Mouse (Mus musculus) testis, adult 2 months (tissue): ENCODE data around the gene Pm20d1. TPM values are rescaled to one million over a fixed set of nuclear protein-coding genes. Genes with fewer than 3 reads are reported as not detected.

Source experiments
- H3K27ac ChIP-seq: fragments of 200-500 bp; 2 replicates; pipeline ENCODE4 v1.5.1; 2012; ENCODE audit warnings: low read depth, low read length; ENCODE audit not compliant: control insufficient read depth, insufficient read depth
- H3K27me3 ChIP-seq: fragments of 200-500 bp; 2 replicates; pipeline ENCODE4 v1.6.1; 2012; ENCODE audit warnings: mild to moderate bottlenecking, low read length, moderate library complexity; ENCODE audit not compliant: control insufficient read depth, insufficient read depth
- H3K36me3 ChIP-seq: fragments of 200-500 bp; 2 replicates; pipeline ENCODE4 v1.6.1; 2012; ENCODE audit warnings: mild to moderate bottlenecking, low read length; ENCODE audit not compliant: control insufficient read depth, insufficient read depth
- H3K4me1 ChIP-seq: fragments of 200-500 bp; 2 replicates; pipeline ENCODE4 v1.6.1; 2012; ENCODE audit warnings: low read length; ENCODE audit not compliant: control insufficient read depth, insufficient read depth
- H3K4me3 ChIP-seq: fragments of 200-500 bp; 2 replicates; pipeline ENCODE4 v1.5.1; 2012; ENCODE audit warnings: low read depth, mild to moderate bottlenecking, low read length, moderate library complexity, mixed read lengths; ENCODE audit not compliant: control insufficient read depth
- CTCF ChIP-seq: fragments of 200-500 bp; IDR thresholded peaks from 2 replicates; pipeline ENCODE4 v1.5.1; 2012; ENCODE audit warnings: low read depth, mild to moderate bottlenecking, inconsistent platforms, low read length, moderate library complexity; ENCODE audit not compliant: control insufficient read depth, insufficient read depth, insufficient replicate concordance
- POLR2A ChIP-seq: fragments of 200-500 bp; IDR thresholded peaks from 2 replicates; pipeline ENCODE4 v1.6.1; 2012; ENCODE audit warnings: low read depth, mild to moderate bottlenecking, inconsistent platforms, low read length, moderate library complexity; ENCODE audit not compliant: control insufficient read depth
- polyA plus RNA-seq: library from polyadenylated mRNA; depleted of rRNA; stranded (reverse); fragments of >200 nt; gene quantifications from 2 replicates; pipeline ENCODE4 v1.2.3, GENCODE M21; 2012

The Pm20d1 gene
- polyA plus RNA-seq, 1 experiment, result 0.28 TPM

DNA sequence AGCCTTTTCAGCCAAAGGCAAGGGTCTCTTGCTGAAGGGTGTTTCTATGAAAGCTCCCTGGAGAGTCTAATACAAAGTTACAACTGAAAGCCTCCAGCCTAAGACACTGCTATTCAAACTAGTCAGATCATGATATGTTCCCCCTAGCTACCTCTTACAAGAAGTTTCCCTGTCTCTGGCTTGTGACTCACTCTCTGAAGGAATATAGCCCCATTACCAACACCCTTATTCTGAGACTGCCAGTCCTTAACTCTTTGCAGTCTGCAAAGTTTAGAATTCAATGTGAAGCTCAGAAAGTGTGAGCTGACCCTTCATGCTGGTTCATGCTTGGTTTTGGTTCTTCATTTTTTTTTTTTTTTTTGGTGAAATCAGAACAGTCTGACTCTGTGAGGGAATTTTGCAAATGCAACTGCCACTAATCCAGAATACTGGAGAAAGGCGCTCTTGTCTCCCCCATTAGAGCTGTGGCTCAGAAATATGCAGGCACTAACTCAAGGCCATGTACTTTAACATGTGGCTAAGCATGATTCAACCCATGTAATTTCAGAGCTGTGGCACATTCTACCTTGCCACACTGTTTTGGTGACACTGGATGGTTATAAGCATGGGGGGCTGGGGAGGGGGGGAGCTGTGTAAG, 25.8 kb downstream of the Pm20d1 start:
- Histone ChIP-seq H3K4me1 (peaks cover 6% of the 10 kb centered on the region), H3K4me3 (no peak overlapping the region), H3K36me3 (no peaks in the 10 kb centered on the region), H3K27me3 (no peaks in the 10 kb centered on the region), H3K27ac (no peak overlapping the region)
- TF ChIP-seq POLR2A (no peak), CTCF (no peak)

DNA sequence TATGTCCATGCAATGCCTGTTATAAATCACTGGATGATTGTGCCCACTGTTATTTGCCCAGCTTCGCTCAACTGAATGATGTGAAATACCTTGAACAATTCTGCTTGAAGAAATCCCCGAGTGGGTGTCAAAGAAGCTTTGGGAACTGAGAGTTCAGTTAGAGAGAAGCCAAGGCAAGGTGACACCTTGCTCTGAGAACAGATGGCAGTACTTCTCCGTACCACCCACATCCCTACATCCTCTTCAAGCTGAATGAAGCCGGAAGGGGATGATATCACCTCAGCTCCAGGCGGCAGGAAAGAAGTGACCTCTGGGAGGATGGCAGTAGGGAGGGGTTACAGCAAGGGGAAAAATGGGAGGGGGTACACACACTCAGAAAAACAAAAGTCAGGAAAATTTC, 26.4 kb downstream of the Pm20d1 start:
- Histone ChIP-seq H3K4me3 (no peak overlapping the region), H3K4me1 (peaks cover 8% of the 10 kb centered on the region), H3K27ac (no peak overlapping the region), H3K27me3 (no peaks in the 10 kb centered on the region), H3K36me3 (no peaks in the 10 kb centered on the region)
- no peak for TF ChIP-seq POLR2A
- no peak for TF ChIP-seq CTCF

DNA sequence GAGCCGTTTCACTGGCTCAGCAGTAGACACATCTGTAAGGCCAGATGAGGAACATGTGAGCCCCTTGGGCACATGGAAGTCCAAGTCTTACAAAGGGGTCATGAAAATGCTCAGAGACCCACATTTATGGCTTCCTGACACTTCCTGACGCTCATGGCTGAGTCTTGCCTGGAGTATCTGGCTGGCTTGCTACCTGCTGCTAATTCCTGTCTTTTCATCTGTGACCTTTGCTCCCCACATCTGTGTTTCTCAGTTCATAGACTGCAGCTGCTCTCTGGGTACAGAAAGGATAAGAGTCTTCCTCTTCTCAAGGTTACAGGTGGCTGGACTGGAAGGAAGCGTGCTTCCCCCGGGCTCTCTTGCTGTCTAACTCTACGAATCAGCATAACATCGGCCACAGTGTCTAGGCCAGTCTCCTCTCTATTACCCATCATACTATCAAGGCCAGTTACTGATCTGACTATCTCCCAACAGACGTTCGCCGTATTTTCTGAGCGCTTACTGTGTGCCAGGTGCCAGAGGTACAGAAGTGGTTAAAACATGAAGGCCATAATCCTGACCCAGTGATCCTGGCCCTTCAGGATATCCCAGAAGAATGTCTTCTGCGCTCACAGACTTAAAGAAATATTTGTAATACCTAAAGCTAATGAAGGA, 27.5 kb downstream of the Pm20d1 start:
- Histone ChIP-seq H3K4me3 (no peak overlapping the region), H3K36me3 (no peaks in the 10 kb centered on the region), H3K4me1 (peaks cover 12% of the 10 kb centered on the region), H3K27ac (no peak overlapping the region), H3K27me3 (no peaks in the 10 kb centered on the region)
- no peak for TF ChIP-seq CTCF
- TF ChIP-seq POLR2A, result no peak

DNA sequence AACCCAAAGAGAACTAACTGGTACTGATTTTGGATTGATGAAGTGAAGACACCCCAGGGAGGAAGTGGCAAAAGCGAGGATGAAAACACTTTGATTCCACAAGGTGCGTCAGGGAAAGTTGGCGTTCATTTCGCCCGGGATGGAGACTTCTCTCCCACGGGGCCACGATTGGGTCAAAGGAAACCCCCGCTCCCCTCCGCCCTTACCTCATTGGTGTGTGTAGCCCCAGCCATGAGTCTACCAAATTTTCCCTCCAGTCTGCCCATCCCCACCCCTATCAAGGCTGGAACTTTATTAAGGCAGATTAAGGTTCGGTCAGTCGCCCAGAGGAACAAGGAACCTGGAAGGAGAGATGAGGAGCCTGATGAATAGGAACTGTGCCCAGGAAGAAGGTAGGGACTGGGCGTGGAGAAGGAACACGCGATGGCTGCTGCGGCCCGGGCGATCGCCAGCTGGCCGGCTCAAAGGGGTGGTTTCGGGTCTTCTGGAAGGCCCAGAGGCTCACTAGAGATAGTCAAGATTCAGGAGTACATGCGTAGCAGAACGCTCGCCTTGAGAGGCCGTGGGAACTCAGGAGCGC, 30.1 kb downstream of the Pm20d1 start, which contains the start of gene Slc41a1:
Gene Slc41a1 (plus strand): TSS at position 287 of the 580 bp plus-strand sequence.
- peaks cover 15% of the 10 kb centered on the region for H3K4me1 ChIP-seq
- no peaks in the 10 kb centered on the region for H3K36me3 ChIP-seq
- peak within 1 kb of the TSS; percentile 97 for H3K4me3 ChIP-seq
- no peaks in the 10 kb centered on the region for H3K27me3 ChIP-seq
- no peak for TF ChIP-seq POLR2A
- TF ChIP-seq CTCF, result no peak
- peak within 1 kb of the TSS; percentile 81 for H3K27ac ChIP-seq

DNA sequence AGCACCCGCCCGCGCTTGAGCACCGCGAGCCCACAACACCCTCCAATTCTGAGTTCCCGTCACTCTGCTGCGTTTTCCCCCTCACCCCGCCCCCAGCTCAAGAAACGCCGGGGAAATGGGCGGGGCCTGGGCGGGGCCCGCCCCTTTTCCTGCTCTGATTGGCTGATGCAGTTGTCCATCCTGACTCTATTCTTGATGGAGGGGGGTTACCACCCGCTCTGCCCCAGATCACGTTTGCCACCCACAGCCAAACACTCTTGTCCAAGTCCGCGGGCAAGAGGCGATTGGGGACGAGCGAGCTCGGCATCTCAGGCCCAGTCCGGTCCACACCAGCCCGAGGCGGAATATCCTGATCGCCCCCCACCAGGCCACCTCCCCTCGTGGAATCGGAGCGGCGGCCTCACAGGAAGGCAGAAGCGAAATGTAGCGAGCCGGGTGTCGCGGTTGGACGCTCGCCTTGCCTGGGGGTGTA, 30.6 kb downstream of the Pm20d1 start:
- H3K4me3 ChIP-seq, result peak overlapping the region; percentile 97
- H3K36me3 ChIP-seq, result no peaks in the 10 kb centered on the region
- H3K4me1 ChIP-seq, result peaks cover 15% of the 10 kb centered on the region
- TF ChIP-seq CTCF (no peak), POLR2A (peak; percentile 75; the same call in 1 of the 2 replicates)
- H3K27ac ChIP-seq, result peak overlapping the region; percentile 81
- no peaks in the 10 kb centered on the region for H3K27me3 ChIP-seq

DNA sequence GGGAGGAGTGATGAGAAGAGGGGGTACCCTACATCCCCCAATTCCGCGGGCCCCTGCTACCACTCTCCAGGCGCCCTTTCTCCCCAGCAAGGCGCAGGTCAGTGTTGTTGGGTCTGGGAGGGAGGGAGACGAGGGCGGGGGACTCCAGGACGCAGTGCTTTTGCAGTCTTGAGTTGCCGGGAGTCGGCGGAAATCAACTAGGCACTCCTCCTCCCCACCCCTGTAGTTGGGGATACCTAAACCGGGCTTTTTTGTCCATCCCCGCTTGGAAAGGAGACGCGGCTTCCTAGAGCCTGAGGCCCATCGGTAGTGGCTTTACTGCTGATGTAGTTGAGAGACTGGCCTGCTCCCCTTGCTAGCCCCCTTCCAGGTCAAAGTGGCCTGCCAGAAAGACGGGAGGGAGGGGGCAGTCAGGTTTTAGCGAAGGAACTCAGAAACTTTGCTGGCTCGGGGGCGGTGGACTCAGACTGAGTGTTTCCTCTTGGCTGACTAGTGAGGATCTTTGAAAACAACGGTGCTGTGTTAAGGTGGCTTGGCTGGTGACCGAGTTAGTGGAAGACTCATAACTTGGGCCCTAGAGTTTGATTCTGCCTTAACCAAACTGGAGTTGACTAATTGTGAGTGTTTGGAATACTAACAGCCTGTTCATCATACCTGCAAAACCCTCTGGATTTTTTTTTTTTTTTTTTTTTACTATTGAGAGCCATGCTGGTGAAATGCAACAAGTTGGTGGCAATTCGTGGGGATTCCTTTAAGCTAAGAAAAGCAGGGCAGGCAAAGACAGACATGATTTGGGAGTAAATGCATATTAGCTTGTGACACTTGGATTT, 31.3 kb downstream of the Pm20d1 start:
- H3K27ac ChIP-seq, result peak overlapping the region; percentile 81

More for the DNA sequence above, 31.3 kb downstream of the Pm20d1 start:
- Histone ChIP-seq H3K36me3 (no peaks in the 10 kb centered on the region), H3K4me3 (peak overlapping the region; percentile 97), H3K27me3 (no peaks in the 10 kb centered on the region), H3K4me1 (peaks cover 15% of the 10 kb centered on the region)
- TF ChIP-seq POLR2A, result 0 out of 2 replicates have a peak, but pooled peaks have one; percentile 13
- no peak for TF ChIP-seq CTCF
